Mouse (Mus musculus): ENCODE data around the gene Olfr1134. TPM values are rescaled to one million over a fixed set of nuclear protein-coding genes. Genes with fewer than 3 reads are reported as not detected.
"Not testable (repeated sequence)": the region's sequence is repeated elsewhere in the genome, so short reads cannot be mapped to it uniquely, and the experiment has no call there.

Gene Olfr1134
- polyA plus RNA-seq (2012; rRNA removed) = not detected in 2 replicates

GRCm38 (mm10) chr2:87658360-87658759 lies at the start of gene Olfr1134:
Gene Olfr1134 (minus strand): TSS chr2:87658460.
- Histone ChIP-seq H3K4me3 (ENCODE audit: insufficient read depth, low read length) (no peak within 1 kb of the TSS), H3K4me1 (ENCODE audit: control insufficient read depth, insufficient read depth, low read length) (no peaks in the 10 kb centered on the region), H3K27ac (ENCODE audit: insufficient read depth, low read length) (no peak within 1 kb of the TSS)
- TF ChIP-seq POLR2A (IDR thresholded peaks at IDR 0.05; ENCODE audit: extremely low read depth, insufficient read depth, low read length) (no peak), CTCF (IDR thresholded peaks at IDR 0.05; ENCODE audit: extremely low read depth, insufficient read depth, low read length) (no peak)

GRCm38 (mm10) chr2:87693847-87694246 lies 35.6 kb upstream of the Olfr1134 start, which contains the start of gene Olfr1136:
Gene Olfr1136 (minus strand): TSS chr2:87693947.
- Histone ChIP-seq H3K4me3 (ENCODE audit: insufficient read depth, low read length) (no peak within 1 kb of the TSS), H3K27ac (ENCODE audit: insufficient read depth, low read length) (no peak within 1 kb of the TSS), H3K4me1 (ENCODE audit: control insufficient read depth, insufficient read depth, low read length) (no peaks in the 10 kb centered on the region)
- TF ChIP-seq CTCF (IDR thresholded peaks at IDR 0.05; ENCODE audit: extremely low read depth, insufficient read depth, low read length) (no peak), POLR2A (IDR thresholded peaks at IDR 0.05; ENCODE audit: extremely low read depth, insufficient read depth, low read length) (no peak)

GRCm38 (mm10) chr2:87673564-87673963 lies 15.3 kb upstream of the Olfr1134 start, which contains the start of gene Olfr1135:
Gene Olfr1135 (minus strand): TSS chr2:87673664.
- Histone ChIP-seq H3K4me3 (ENCODE audit: insufficient read depth, low read length) (no peak within 1 kb of the TSS), H3K4me1 (ENCODE audit: control insufficient read depth, insufficient read depth, low read length) (no peaks in the 10 kb centered on the region), H3K27ac (ENCODE audit: insufficient read depth, low read length) (no peak within 1 kb of the TSS)
- TF ChIP-seq CTCF (IDR thresholded peaks at IDR 0.05; ENCODE audit: extremely low read depth, insufficient read depth, low read length) (no peak), POLR2A (IDR thresholded peaks at IDR 0.05; ENCODE audit: extremely low read depth, insufficient read depth, low read length) (no peak)

- H3K4me3 ChIP-seq (ENCODE audit: insufficient read depth, low read length) = no peak within 1 kb of the TSS
- H3K4me1 ChIP-seq (ENCODE audit: control insufficient read depth, insufficient read depth, low read length) = no peaks in the 10 kb centered on the region; the same call in 1 of the 2 replicates
- no peak within 1 kb of the TSS for H3K27ac ChIP-seq (ENCODE audit: insufficient read depth, low read length)
- TF ChIP-seq CTCF (IDR thresholded peaks at IDR 0.05; ENCODE audit: extremely low read depth, insufficient read depth, low read length) (no peak), POLR2A (IDR thresholded peaks at IDR 0.05; ENCODE audit: extremely low read depth, insufficient read depth, low read length) (no peak)
These were observed 11.0 kb downstream of the Olfr1134 start, which contains the start of gene Olfr1133 for GRCm38 (mm10) chr2:87647274-87647673. Gene Olfr1133 (minus strand): TSS chr2:87647374.

GRCm38 (mm10) chr2:87642441-87642840 lies 15.8 kb downstream of the Olfr1134 start:
- Histone ChIP-seq H3K4me1 (ENCODE audit: control insufficient read depth, insufficient read depth, low read length) (no peaks in the 10 kb centered on the region; the same call in 1 of the 2 replicates), H3K4me3 (ENCODE audit: insufficient read depth, low read length) (no peak overlapping the region), H3K27ac (ENCODE audit: insufficient read depth, low read length) (no peak overlapping the region)
- TF ChIP-seq POLR2A (IDR thresholded peaks at IDR 0.05; ENCODE audit: extremely low read depth, insufficient read depth, low read length) (no peak), CTCF (IDR thresholded peaks at IDR 0.05; ENCODE audit: extremely low read depth, insufficient read depth, low read length) (no peak)

- no peak within 1 kb of the TSS for H3K27ac ChIP-seq (ENCODE audit: insufficient read depth, low read length)
- TF ChIP-seq POLR2A (IDR thresholded peaks at IDR 0.05; ENCODE audit: extremely low read depth, insufficient read depth, low read length) (no peak), CTCF (IDR thresholded peaks at IDR 0.05; ENCODE audit: extremely low read depth, insufficient read depth, low read length) (no peak)
- no peaks in the 10 kb centered on the region for H3K4me1 ChIP-seq (ENCODE audit: control insufficient read depth, insufficient read depth, low read length)
- no peak within 1 kb of the TSS for H3K4me3 ChIP-seq (ENCODE audit: insufficient read depth, low read length)
These were observed 20.8 kb downstream of the Olfr1134 start, which contains the start of gene Olfr1132 for GRCm38 (mm10) chr2:87637435-87637834. Gene Olfr1132 (minus strand): TSS chr2:87637535.

- no peak within 1 kb of the TSS for H3K27ac ChIP-seq (ENCODE audit: insufficient read depth, low read length)
- H3K4me3 ChIP-seq (ENCODE audit: insufficient read depth, low read length) = no peak within 1 kb of the TSS
- no peak for TF ChIP-seq POLR2A (IDR thresholded peaks at IDR 0.05; ENCODE audit: extremely low read depth, insufficient read depth, low read length)
- TF ChIP-seq CTCF (IDR thresholded peaks at IDR 0.05; ENCODE audit: extremely low read depth, insufficient read depth, low read length) = no peak
- no peaks in the 10 kb centered on the region for H3K4me1 ChIP-seq (ENCODE audit: control insufficient read depth, insufficient read depth, low read length)
These were observed 31.5 kb downstream of the Olfr1134 start, which contains the start of gene Olfr1131 for GRCm38 (mm10) chr2:87626804-87627203. Gene Olfr1131 (plus strand): TSS chr2:87627104.

GRCm38 (mm10) chr2:87605912-87606311 lies 52.3 kb downstream of the Olfr1134 start, which contains the start of gene Olfr1130:
Gene Olfr1130 (plus strand): TSS chr2:87606212.
- not testable (repeated sequence) for H3K4me3 ChIP-seq (ENCODE audit: insufficient read depth, low read length); H3K4me1 ChIP-seq (ENCODE audit: control insufficient read depth, insufficient read depth, low read length); H3K27ac ChIP-seq (ENCODE audit: insufficient read depth, low read length)

Other genes starting within 250 kb of the Olfr1134 start
- not detected in 2 replicates for gene Olfr1123, start 241.8 kb downstream of the Olfr1134 start, polyA plus RNA-seq (2012; rRNA removed)
- not detected in 2 replicates for gene Olfr1124, start 228.2 kb downstream of the Olfr1134 start, polyA plus RNA-seq (2012; rRNA removed)
- not detected in 2 replicates for gene Olfr1126, start 204.5 kb downstream of the Olfr1134 start, polyA plus RNA-seq (2012; rRNA removed)
- not detected in 2 replicates for gene Pramel7, start 161.4 kb downstream of the Olfr1134 start, polyA plus RNA-seq (2012; rRNA removed)
- not detected in 2 replicates for gene Pramel6, start 151.9 kb downstream of the Olfr1134 start, polyA plus RNA-seq (2012; rRNA removed)
- not detected in 2 replicates for gene Olfr153, start 126.7 kb downstream of the Olfr1134 start, polyA plus RNA-seq (2012; rRNA removed)
- not detected in 2 replicates for gene Olfr1128, start 112.9 kb downstream of the Olfr1134 start, polyA plus RNA-seq (2012; rRNA removed)
- not detected in 2 replicates for gene Olfr1129, start 84.6 kb downstream of the Olfr1134 start, polyA plus RNA-seq (2012; rRNA removed)
- gene Olfr1130, start 52.2 kb downstream of the Olfr1134 start, polyA plus RNA-seq (2012; rRNA removed) = not detected in 2 replicates
- gene Olfr1131, start 31.4 kb downstream of the Olfr1134 start, polyA plus RNA-seq (2012; rRNA removed) = not detected in 2 replicates
- gene Olfr1132, start 20.9 kb downstream of the Olfr1134 start, polyA plus RNA-seq (2012; rRNA removed) = not detected in 2 replicates
- not detected in 2 replicates for gene Olfr1133, start 11.1 kb downstream of the Olfr1134 start, polyA plus RNA-seq (2012; rRNA removed)
- gene Olfr1135, start 15.2 kb upstream of the Olfr1134 start, polyA plus RNA-seq (2012; rRNA removed) = not detected in 2 replicates
- gene Olfr1136, start 35.5 kb upstream of the Olfr1134 start, polyA plus RNA-seq (2012; rRNA removed) = not detected in 2 replicates
- not detected in 2 replicates for gene Olfr1137, start 54.7 kb upstream of the Olfr1134 start, polyA plus RNA-seq (2012; rRNA removed)
- not detected in 2 replicates for gene Olfr1138, start 81.5 kb upstream of the Olfr1134 start, polyA plus RNA-seq (2012; rRNA removed)
- gene Olfr1140, start 85.3 kb upstream of the Olfr1134 start, polyA plus RNA-seq (2012; rRNA removed) = not detected in 2 replicates
- gene Olfr1141, start 95.5 kb upstream of the Olfr1134 start, polyA plus RNA-seq (2012; rRNA removed) = not detected in 2 replicates
- gene Olfr152, start 121.0 kb upstream of the Olfr1134 start, polyA plus RNA-seq (2012; rRNA removed) = not detected in 2 replicates
- gene Olfr1143, start 142.1 kb upstream of the Olfr1134 start, polyA plus RNA-seq (2012; rRNA removed) = not detected in 2 replicates
- not detected in 2 replicates for gene Olfr1145, start 151.4 kb upstream of the Olfr1134 start, polyA plus RNA-seq (2012; rRNA removed)
- not detected in 2 replicates for gene Olfr1148, start 172.1 kb upstream of the Olfr1134 start, polyA plus RNA-seq (2012; rRNA removed)
- gene Olfr1150-ps1, start 185.5 kb upstream of the Olfr1134 start, polyA plus RNA-seq (2012; rRNA removed) = not detected in 2 replicates
- not detected in 2 replicates for gene Olfr1151, start 197.4 kb upstream of the Olfr1134 start, polyA plus RNA-seq (2012; rRNA removed)
- gene Olfr1152, start 208.0 kb upstream of the Olfr1134 start, polyA plus RNA-seq (2012; rRNA removed) = not detected in 2 replicates
- not detected in 2 replicates for gene Olfr1153, start 236.5 kb upstream of the Olfr1134 start, polyA plus RNA-seq (2012; rRNA removed)
- gene Olfr1154, start 246.7 kb upstream of the Olfr1134 start, polyA plus RNA-seq (2012; rRNA removed) = not detected in 2 replicates